Mouse (Mus musculus) kidney, postnatal 0 days (tissue): Measurements from ENCODE around the gene Canx. TPM values are rescaled to one million over a fixed set of nuclear protein-coding genes. Genes with fewer than 3 reads are reported as not detected.

Experiments
- ATAC-seq: fragments of 200-750 bp; cut with Nextera tagmentation; replicated peaks from 2 replicates; pipeline ENCODE4 v1.8.0; 2017; ENCODE audit warnings: low read depth, moderate number of reproducible peaks, moderate TSS enrichment, moderate library complexity; ENCODE audit not compliant: low FRiP score
- DNase-seq: peaks from one replicate; pipeline ENCODE4 v3.0.0-alpha.2; 2016; ENCODE audit warnings: low spot score
- H3K27ac ChIP-seq: fragments of 300-500 bp; sonication (generic); 2 replicates; pipeline ENCODE4 v1.5.1; 2014; ENCODE audit warnings: mild to moderate bottlenecking
- H3K27me3 ChIP-seq: fragments of 300-500 bp; sonication (generic); 2 replicates; pipeline ENCODE4 v1.6.1; 2014; ENCODE audit warnings: low read length, mixed read lengths; ENCODE audit not compliant: insufficient read depth
- H3K36me3 ChIP-seq: fragments of 300-500 bp; sonication (generic); 2 replicates; pipeline ENCODE4 v1.6.1; 2014; ENCODE audit warnings: low read length, mixed read lengths; ENCODE audit not compliant: insufficient read depth
- H3K4me1 ChIP-seq: fragments of 300-500 bp; sonication (generic); replicated peaks from 2 replicates; pipeline ENCODE4 v1.6.1; 2014; ENCODE audit warnings: antibody characterized with exemption, low read length, mixed read lengths; ENCODE audit not compliant: insufficient read depth
- H3K4me2 ChIP-seq: fragments of 300-500 bp; sonication (generic); 2 replicates; pipeline ENCODE4 v1.6.1; 2014; ENCODE audit warnings: mild to moderate bottlenecking, low read length, moderate library complexity, mixed read lengths
- H3K4me3 ChIP-seq: fragments of 300-500 bp; sonication (generic); replicated peaks from 2 replicates; pipeline ENCODE4 v1.5.1; 2014; ENCODE audit warnings: low read depth, low read length
- H3K9ac ChIP-seq: fragments of 300-500 bp; sonication (generic); 2 replicates; pipeline ENCODE4 v1.6.1; 2014; ENCODE audit warnings: low read depth, low read length
- H3K9me3 ChIP-seq: fragments of 300-500 bp; sonication (generic); replicated peaks from 2 replicates; pipeline ENCODE4 v1.6.1; 2016; ENCODE audit warnings: low read length, inconsistent platforms, mixed read lengths
- CTCF ChIP-seq: IDR thresholded peaks from 2 replicates; pipeline ENCODE4 v1.5.1; 2016; ENCODE audit warnings: antibody characterized with exemption, low read depth, mild to moderate bottlenecking, moderate library complexity
- WGBS: fragments of 180-500 bp; shearing (Covaris S2); extraction: QIAGEN DNeasy Blood & Tissue Kit; methylation state at CpG from one replicate; pipeline ENCODE4 v1.1.7; 2014; 5-methylcytosine and 5-hydroxymethylcytosine counted together
- polyA plus RNA-seq: library from polyadenylated mRNA; unstranded; fragments of >200 nt; fragmentation: Nextera tagmentation; extraction: Ambion mirVana; gene quantifications from 2 replicates; pipeline ENCODE4 v1.2.1, GENCODE M21; 2015

The Canx gene
- polyA plus RNA-seq, 1 experiment from 2014 or later, result 302 TPM

- H3K27me3 ChIP-seq, result no peaks in the 10 kb centered on the region
- no peak for DNase-seq
- 91% methylated on average over 4 of the region's 4 CpGs for whole genome bisulfite sequencing
- TF ChIP-seq CTCF, result peak; percentile 61
- no peaks in the 10 kb centered on the region for H3K9me3 ChIP-seq
- H3K4me2 ChIP-seq, result no peak overlapping the region
- H3K4me3 ChIP-seq, result no peak overlapping the region
- no peak overlapping the region for H3K27ac ChIP-seq
- peaks cover 76% of the 10 kb centered on the region for H3K36me3 ChIP-seq
- ATAC-seq, result no peak
- no peak overlapping the region for H3K9ac ChIP-seq
- no peaks in the 10 kb centered on the region for H3K4me1 ChIP-seq
These were observed 63.5 kb downstream of the Canx start for GRCm38 (mm10) chr11:50262020-50262419.

DNA sequence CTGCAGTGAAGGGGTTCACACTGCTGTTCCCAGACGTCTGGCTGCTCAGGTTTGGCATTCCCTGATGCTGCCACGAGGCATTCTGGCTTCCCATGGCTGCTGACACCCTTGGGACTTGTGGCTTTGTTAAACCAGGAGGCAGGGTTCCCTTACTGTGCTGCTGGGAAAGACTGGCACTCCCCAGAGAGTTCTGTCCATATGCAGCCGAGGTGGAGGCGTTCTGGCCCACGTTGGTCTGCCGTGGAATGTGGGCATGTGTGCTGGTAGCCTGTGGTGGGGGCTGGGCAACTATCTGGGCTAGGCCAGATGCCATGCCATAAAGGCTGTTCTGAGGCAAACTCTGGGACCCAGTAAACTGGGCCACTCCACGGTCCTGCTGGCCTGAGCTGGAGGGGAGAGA, 67.2 kb downstream of the Canx start:
- TF ChIP-seq CTCF, result no peak
- no peak for DNase-seq

DNA sequence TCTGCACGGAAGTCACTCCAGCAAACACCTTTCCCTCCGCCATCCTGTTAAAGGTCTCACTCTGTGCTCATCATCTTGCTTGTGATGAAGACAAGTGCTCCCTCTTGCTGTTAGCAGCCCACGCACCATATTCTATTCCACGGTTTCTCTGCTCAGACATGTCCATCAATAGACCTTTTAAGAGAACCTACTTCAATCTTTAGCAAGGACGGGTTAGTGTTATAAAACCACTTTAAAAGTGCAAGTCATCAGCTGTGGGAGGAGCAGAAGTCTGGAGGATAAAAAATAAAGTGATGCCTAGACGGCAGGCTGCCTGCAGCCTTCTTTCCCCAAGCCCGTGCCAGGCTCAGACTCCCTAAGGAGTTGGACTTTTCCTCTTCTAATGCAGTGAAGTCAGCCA, 68.9 kb downstream of the Canx start:
- H3K27me3 ChIP-seq, result no peaks in the 10 kb centered on the region
- no peak for ATAC-seq
- H3K4me1 ChIP-seq, result peaks cover 6% of the 10 kb centered on the region; the same call in 1 of the 2 replicates
- TF ChIP-seq CTCF, result no peak
- no peak overlapping the region for H3K27ac ChIP-seq
- no peak overlapping the region for H3K4me3 ChIP-seq
- peaks cover 40% of the 10 kb centered on the region for H3K36me3 ChIP-seq
- 80% methylated on average over 7 of the region's 7 CpGs for WGBS
- H3K9ac ChIP-seq, result no peak overlapping the region
- DNase-seq, result no peak
- no peaks in the 10 kb centered on the region for H3K9me3 ChIP-seq
- no peak overlapping the region for H3K4me2 ChIP-seq

More for the DNA sequence above, 67.2 kb downstream of the Canx start:
- Histone ChIP-seq H3K27me3 (no peaks in the 10 kb centered on the region), H3K4me2 (no peak overlapping the region), H3K9me3 (no peaks in the 10 kb centered on the region), H3K9ac (no peak overlapping the region), H3K36me3 (peaks cover 56% of the 10 kb centered on the region), H3K4me3 (no peak overlapping the region), H3K4me1 (no peaks in the 10 kb centered on the region), H3K27ac (no peak overlapping the region)
- 83% methylated on average over 7 of the region's 7 CpGs for WGBS
- ATAC-seq, result no peak

GRCm38 (mm10) chr11:50254010-50254580, 71.4 kb downstream of the Canx start:
- H3K36me3 ChIP-seq, result peaks cover 30% of the 10 kb centered on the region
- DNase-seq, result peak; percentile 39
- no peak overlapping the region for H3K9ac ChIP-seq
- WGBS, result 53% methylated on average over 12 of the region's 12 CpGs
- no peak for TF ChIP-seq CTCF
- H3K27me3 ChIP-seq, result no peaks in the 10 kb centered on the region
- H3K4me1 ChIP-seq, result peaks cover 6% of the 10 kb centered on the region; the same call in 1 of the 2 replicates
- no peak overlapping the region for H3K4me3 ChIP-seq
- ATAC-seq, result no peak
- no peaks in the 10 kb centered on the region for H3K9me3 ChIP-seq
- no peak overlapping the region for H3K27ac ChIP-seq
- H3K4me2 ChIP-seq, result no peak overlapping the region

DNA sequence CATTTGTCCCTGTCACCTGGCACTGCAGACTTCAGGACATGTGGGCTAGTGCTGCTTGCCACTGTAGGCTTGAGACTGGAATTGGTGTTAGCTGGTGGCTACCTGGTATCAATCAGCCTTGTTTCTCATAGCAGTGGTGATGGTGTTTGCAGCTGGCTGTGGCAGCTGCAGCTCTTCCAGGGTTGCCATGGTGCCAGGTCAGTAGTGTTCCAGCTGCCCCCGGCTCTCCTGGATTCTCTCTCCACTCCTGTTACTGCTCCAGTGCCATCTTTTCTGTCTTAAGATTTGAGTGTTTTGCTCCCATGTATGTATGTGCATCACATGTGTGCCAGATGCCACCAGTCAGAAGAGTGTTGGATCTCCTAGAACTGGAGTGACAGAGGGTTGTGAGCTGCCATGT, 72.1 kb downstream of the Canx start:
- Histone ChIP-seq H3K9ac (no peak overlapping the region), H3K36me3 (peaks cover 23% of the 10 kb centered on the region), H3K27ac (no peak overlapping the region), H3K4me2 (no peak overlapping the region), H3K9me3 (no peaks in the 10 kb centered on the region), H3K4me3 (no peak overlapping the region), H3K27me3 (no peaks in the 10 kb centered on the region), H3K4me1 (peaks cover 6% of the 10 kb centered on the region; the same call in 1 of the 2 replicates)
- WGBS, result 27% methylated on average over 1 of the region's 1 CpGs
- no peak for TF ChIP-seq CTCF
- ATAC-seq (no peak; the same call in 1 of the 2 replicates), DNase-seq (no peak)

- Histone ChIP-seq H3K4me1 (peaks cover 6% of the 10 kb centered on the region; the same call in 1 of the 2 replicates), H3K36me3 (peaks cover 17% of the 10 kb centered on the region), H3K27ac (peak overlapping the region; percentile 84), H3K4me2 (no peak overlapping the region), H3K4me3 (no peak overlapping the region), H3K9me3 (no peaks in the 10 kb centered on the region), H3K9ac (0 out of 2 replicates have a peak overlapping the region, but pooled peaks have one; percentile 35), H3K27me3 (no peaks in the 10 kb centered on the region)
- ATAC-seq (peak; percentile 57), DNase-seq (peak; percentile 78)
- TF ChIP-seq CTCF, result no peak
- WGBS, result 42% methylated on average over 11 of the region's 11 CpGs
These were observed 72.7 kb downstream of the Canx start for GRCm38 (mm10) chr11:50252684-50253265.
